Mouse (Mus musculus): ENCODE measurements at regions not wholly inside any gene's neighbourhood (a gene's known extent, or its start where the extent isn't known, plus 50 kb on each side); places are given as distances from the start of the nearest gene placed in this dataset.
"Not testable (repeated sequence)": the region's sequence is repeated elsewhere in the genome, so short reads cannot be mapped to it uniquely, and the experiment has no call there.

DNA sequence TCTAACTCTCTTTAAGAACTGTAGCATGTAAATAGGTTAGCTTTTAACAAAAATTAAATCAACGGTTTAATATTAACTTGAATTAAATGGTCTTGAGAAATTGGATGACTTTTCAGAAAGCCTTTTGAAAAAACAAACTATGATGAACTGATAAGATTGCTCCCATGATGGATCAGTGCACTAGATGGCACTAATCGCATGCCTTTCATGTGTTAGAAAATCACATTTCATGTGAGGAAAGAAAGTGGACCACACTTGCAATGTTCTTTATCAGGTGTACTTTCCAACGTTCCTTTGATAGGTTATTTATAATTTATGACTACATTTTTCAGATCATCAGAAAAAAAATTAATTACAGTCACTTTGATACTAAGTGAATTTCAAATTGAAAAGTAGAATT, 1003.2 kb upstream of the 4930412O13Rik start:
- Histone ChIP-seq H3K27ac (no peak overlapping the region), H3K4me3 (no peak overlapping the region)
- intact Hi-C loops (cut with DNase I), result no loop called here
- DNase-seq, result no peak
- peak; percentile 23; the same call in 1 of the 2 replicates for TF ChIP-seq CTCF (IDR thresholded peaks at IDR 0.05)

DNA sequence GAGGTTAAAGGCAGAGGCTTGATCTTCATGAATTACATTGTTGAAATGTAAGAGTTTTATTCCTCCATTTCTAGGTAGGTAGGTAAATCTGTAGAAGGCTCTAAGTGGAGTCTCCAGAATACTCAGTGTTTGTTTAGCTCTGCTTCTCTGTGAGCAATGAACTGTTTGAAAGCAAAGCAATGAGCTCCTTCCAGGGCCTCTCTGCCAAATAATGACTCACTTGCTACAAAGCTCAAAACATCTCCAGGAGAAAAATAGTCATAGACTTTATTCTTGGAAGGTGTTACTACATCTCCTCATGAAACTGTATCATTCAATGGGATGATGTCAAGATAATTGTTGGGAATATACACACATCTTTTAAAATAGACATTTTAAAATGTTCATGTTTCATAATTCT, 968.6 kb upstream of the 4930412O13Rik start:
- TF ChIP-seq CTCF (IDR thresholded peaks at IDR 0.05), result no peak
- intact Hi-C loops (cut with DNase I), result no loop called here
- DNase-seq, result peak; percentile 14

DNA sequence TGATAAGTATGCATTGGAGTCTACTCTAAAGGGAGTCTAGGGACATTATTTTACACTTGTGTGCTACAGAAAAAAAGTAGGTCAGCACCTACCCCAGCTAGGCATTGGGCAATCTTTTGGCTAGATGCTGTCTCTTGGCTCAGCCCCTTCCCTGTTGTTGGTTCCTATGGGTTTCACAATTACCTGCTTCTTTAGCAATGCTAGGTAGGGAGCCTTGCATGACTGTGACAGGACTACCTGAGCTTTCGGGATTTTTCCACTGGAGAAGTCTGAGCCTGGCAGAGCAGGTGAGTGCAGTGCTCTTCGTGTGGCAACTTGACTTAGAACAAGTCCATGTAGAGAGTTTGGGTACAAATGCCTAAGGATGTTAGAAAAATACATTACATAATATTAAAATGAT, 956.2 kb upstream of the 4930412O13Rik start:
- Histone ChIP-seq H3K4me3 (no peak overlapping the region), H3K27ac (no peak overlapping the region)
- DNase-seq, result no peak
- intact Hi-C loops (cut with DNase I), result no loop called here
- TF ChIP-seq CTCF (IDR thresholded peaks at IDR 0.05), result no peak

More for the DNA sequence above, 968.6 kb upstream of the 4930412O13Rik start:
- H3K27ac ChIP-seq, result no peak overlapping the region
- H3K4me3 ChIP-seq, result no peak overlapping the region

GRCm38 (mm10) chr2:8941574-8941973, 939.5 kb upstream of the 4930412O13Rik start:
- no peak overlapping the region for H3K27ac ChIP-seq
- H3K4me3 ChIP-seq, result no peak overlapping the region
- no peak for TF ChIP-seq CTCF (IDR thresholded peaks at IDR 0.05)
- intact Hi-C loops (cut with DNase I), result no loop called here
- no peak for DNase-seq

GRCm38 (mm10) chr2:8958938-8959337, 922.1 kb upstream of the 4930412O13Rik start:
- DNase-seq, result no peak
- intact Hi-C loops (cut with DNase I), result no loop called here
- TF ChIP-seq CTCF (IDR thresholded peaks at IDR 0.05), result no peak
- H3K4me3 ChIP-seq, result no peak overlapping the region
- no peak overlapping the region for H3K27ac ChIP-seq

GRCm38 (mm10) chr2:8964952-8965668, 915.9 kb upstream of the 4930412O13Rik start:
- Histone ChIP-seq H3K27ac (no peak overlapping the region), H3K4me3 (no peak overlapping the region)
- intact Hi-C loops (cut with DNase I), result no loop called here
- no peak for DNase-seq
- no peak for TF ChIP-seq CTCF (IDR thresholded peaks at IDR 0.05)

GRCm38 (mm10) chr2:8975635-8976034, 905.4 kb upstream of the 4930412O13Rik start:
- DNase-seq, result no peak
- intact Hi-C loops (cut with DNase I), result no loop called here
- Histone ChIP-seq H3K27ac (no peak overlapping the region), H3K4me3 (no peak overlapping the region)
- TF ChIP-seq CTCF (IDR thresholded peaks at IDR 0.05), result no peak

- no peak overlapping the region for H3K27ac ChIP-seq
Observed at GRCm38 (mm10) chr2:9012326-9012725, 868.7 kb upstream of the 4930412O13Rik start.

DNA sequence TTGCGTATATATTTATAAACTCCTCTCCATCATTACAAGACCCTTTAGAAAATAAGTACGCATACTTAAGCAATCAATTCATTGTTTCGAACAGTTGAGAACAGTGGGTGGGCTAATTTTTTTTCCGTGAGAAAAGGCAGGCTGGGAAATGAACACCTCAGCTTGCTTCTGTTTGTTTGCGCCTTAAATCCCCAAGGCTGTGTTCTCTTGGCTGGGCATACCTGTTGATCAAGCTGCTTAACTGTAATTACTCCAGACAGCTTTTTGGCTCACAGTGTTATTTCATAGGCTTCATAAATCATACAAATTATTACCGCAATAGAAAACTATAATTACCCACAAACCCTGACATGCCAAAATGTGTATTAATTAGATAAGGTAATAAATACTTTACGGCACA, 848.0 kb upstream of the 4930412O13Rik start:
- Histone ChIP-seq H3K27ac (no peak overlapping the region), H3K4me3 (no peak overlapping the region)
- DNase-seq, result no peak
- no peak for TF ChIP-seq CTCF (IDR thresholded peaks at IDR 0.05)
- intact Hi-C loops (cut with DNase I), result no loop called here

More at GRCm38 (mm10) chr2:9012326-9012725, 868.7 kb upstream of the 4930412O13Rik start:
- no peak for TF ChIP-seq CTCF (IDR thresholded peaks at IDR 0.05)
- DNase-seq, result no peak
- intact Hi-C loops (cut with DNase I), result no loop called here
- H3K4me3 ChIP-seq, result no peak overlapping the region

- DNase-seq; intact Hi-C loops (cut with DNase I); H3K27ac ChIP-seq; H3K4me3 ChIP-seq: not testable (repeated sequence)
Observed at GRCm38 (mm10) chr2:9042355-9042754, 838.7 kb upstream of the 4930412O13Rik start.

GRCm38 (mm10) chr2:9047980-9048379, 833.1 kb upstream of the 4930412O13Rik start:
- no peak for DNase-seq
- no peak for TF ChIP-seq CTCF (IDR thresholded peaks at IDR 0.05)
- Histone ChIP-seq H3K4me3 (no peak overlapping the region), H3K27ac (no peak overlapping the region)
- intact Hi-C loops (cut with DNase I), result no loop called here

GRCm38 (mm10) chr2:9073851-9074250, 807.2 kb upstream of the 4930412O13Rik start:
- intact Hi-C loops (cut with DNase I), result no loop called here
- no peak overlapping the region for H3K4me3 ChIP-seq
- DNase-seq, result no peak
- no peak overlapping the region for H3K27ac ChIP-seq
- no peak for TF ChIP-seq CTCF (IDR thresholded peaks at IDR 0.05)

DNA sequence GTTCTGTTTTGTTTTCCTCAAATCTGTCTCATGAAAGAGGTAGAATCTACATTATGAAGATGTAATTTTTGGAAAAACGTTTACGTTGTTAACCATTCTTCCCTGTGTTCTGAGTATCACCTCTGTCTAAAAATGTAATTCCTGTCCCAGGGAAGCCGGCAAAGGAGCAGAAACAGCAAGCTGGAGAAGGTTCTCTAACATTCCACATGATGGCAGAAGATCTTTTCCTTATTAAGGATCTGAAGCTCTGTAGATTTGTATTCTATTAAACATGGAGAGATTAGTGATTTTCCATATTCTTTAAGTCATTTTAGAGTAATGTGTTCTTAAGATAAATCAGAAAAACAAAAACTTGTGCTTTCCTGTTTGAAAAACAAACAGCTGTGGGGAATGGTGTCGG, 802.9 kb upstream of the 4930412O13Rik start:
- intact Hi-C loops (cut with DNase I), result no loop called here
- no peak overlapping the region for H3K27ac ChIP-seq
- no peak for TF ChIP-seq CTCF (IDR thresholded peaks at IDR 0.05)
- no peak overlapping the region for H3K4me3 ChIP-seq
- no peak for DNase-seq

- H3K27ac ChIP-seq, result no peak overlapping the region
- TF ChIP-seq CTCF (IDR thresholded peaks at IDR 0.05), result no peak
- no peak for DNase-seq
- H3K4me3 ChIP-seq, result no peak overlapping the region
- intact Hi-C loops (cut with DNase I), result no loop called here
Observed at GRCm38 (mm10) chr2:9081746-9082145, 799.3 kb upstream of the 4930412O13Rik start.
